Mouse (Mus musculus) 3134 (cell line): ENCODE data around the gene Rpl26.
"Not testable (repeated sequence)": the region's sequence is repeated elsewhere in the genome, so short reads cannot be mapped to it uniquely, and the experiment has no call there.

Experiments used
- DNase-seq: peaks from one replicate; pipeline ENCODE4 v3.0.0-alpha.2; 2011; ENCODE audit warnings: low spot score; ENCODE audit not compliant: insufficient read length; ENCODE audit errors: extremely low read depth

Gene Rpl26

DNA sequence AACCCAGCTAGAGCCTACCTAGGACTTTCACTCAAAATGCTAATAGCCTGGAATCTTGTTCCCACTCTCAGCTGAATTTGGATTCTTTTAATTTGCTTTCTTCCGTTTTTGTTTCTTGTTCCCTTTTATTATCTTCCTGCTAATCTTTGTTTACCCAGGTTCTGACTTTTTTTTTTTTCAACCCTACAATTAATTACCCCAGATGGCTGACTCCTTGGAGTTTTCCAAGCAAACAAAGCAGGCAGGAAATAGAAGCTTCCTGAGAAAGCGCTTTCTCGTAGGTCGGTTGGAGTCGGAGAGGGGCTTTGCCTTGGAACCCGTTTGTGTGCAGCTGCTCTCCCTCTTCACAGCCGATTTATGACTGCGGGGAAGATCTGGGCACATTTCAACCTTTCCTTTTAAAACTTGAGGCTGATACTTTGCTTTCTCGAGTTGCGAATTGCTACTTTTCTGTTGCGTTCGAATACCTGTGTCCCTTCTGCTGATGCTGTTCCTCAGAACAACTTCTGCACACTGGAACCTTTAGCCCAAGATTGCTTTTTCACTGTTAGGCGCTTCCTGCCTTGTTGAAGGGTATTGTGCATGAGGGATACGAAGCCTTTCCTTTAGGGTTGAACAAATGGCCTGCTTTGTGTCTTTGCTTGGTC, 10.3 kb downstream of the Rpl26 start:
- no peak for DNase-seq

DNA sequence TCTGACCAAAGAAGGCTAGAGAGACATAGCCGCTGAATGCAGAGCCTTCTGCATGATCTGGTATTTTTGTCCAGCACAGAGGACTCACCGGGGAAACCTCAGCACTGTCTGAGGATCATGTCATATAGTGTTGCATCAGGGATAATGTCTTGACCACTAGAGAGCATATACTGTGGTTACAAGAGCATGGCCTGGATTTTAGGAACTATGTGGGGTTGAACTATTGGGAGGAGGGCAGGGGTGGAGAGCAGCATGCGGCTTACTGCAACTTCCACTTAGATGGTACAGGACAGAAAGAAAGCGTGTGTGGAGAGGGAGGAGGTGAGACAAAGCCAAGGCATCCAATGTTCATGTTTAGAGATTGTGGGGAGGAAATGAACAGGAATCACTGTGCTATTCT, 13.2 kb downstream of the Rpl26 start:
- DNase-seq, result no peak

DNA sequence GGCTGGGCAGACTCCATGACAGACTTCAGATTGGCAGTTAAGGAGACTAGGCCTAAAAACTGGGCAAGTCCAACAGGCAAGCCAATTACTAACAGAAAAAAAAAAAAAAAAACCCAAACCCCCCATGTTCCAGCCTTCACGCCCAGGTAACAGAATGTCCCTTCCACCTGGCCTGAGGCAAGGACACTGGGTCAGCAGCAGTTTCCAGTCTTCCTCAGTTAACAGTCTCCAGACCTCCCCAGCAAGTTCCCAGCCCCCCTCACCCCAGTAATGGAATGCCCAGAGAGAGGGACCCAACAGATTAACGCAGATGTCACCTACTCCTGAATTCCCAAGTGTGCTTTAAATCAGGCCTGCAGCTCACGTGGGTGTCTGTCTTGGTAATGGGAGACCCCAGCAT, 21.8 kb downstream of the Rpl26 start:
- no peak for DNase-seq

DNA sequence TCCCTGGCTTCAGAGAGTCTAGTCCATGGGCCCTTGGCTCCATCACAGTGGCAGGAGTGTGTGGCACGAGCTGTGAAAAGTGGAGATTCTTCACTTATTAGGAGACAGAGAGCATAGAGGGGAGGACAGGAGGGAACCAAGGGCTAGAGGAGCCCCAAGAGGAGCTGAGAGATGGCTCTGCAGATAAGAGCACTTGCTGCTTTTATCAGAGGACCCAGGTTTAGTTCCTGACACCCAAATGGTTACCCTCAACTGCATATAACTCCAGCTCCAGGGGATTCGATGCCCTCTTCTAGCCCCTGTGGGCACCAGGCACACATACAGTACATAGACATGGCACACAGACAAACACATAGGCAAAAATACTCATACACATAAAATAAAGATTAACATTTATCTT, 23.4 kb downstream of the Rpl26 start:
- DNase-seq, result no peak

DNA sequence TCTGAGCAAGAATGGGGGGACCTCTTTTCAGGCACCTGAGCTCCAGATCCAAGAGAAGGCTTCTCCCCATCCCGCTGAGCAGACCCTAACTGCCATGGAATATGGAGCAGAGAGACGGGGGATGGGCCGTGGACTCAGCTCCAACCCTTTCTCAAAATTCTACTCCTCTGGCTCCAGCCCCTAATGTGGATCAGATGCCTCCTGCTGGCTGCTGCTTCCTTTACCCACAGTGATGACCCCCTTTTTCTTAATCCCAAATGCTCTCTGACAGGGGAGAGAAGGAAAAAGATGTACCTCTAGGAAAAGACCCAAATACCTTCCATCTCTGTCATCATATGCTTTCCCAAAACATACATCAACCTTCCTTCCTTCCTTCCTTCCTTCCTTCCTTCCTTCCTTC, 25.6 kb downstream of the Rpl26 start, which contains the start of gene Odf4:
Gene Odf4, minus strand, starts transcription at position 101 of the 400 bp plus-strand sequence.
- DNase-seq, result no peak

DNA sequence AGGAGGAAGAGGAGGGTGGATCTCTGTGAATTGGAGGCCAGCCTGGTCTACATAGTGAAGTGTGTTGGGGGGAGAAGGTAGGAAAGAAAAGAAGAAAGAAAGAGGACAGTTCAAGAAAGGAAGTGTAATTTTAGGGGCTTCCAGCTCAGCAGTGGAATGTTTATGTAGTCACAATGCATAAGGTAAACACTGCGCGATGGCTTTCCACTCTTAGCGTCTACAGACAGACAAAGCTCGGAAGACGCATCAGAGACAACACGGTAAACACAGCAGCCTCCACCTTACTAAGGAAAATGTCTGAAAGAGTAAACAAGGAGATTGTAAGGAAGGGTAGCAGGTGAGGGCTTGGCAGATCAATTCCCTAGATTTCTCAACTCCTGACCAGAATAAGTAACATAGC, 28.6 kb downstream of the Rpl26 start:
- no peak for DNase-seq

DNA sequence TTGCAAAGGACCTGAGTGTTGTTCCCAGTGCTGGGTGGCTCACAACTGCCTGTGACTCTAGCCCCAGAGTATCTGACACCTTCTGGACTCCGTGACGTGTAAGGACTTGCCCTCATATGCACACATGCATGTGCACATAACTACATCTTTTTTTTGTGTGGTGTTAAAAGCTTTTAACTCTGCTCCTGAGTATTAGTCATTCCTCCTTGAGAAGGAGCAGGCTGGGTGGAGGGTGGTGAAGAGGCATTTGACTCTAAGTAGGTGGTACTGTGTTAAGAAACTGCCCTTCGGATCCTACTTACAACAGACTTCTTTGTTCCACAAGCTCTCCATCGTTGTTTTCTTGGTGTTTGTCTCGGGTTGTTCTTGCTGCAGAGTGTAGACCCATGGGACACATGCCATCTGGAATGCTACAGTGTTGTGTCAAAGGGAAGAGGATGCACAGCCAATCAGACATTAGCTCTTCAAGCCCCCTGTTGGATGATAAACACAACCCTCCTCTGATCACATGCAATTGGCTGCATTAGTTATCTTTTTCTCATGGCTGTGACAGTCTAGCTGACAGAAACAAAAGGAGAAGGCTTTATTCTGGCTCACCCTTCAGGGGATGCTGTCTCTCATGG, 32.6 kb downstream of the Rpl26 start:
- no peak for DNase-seq

DNA sequence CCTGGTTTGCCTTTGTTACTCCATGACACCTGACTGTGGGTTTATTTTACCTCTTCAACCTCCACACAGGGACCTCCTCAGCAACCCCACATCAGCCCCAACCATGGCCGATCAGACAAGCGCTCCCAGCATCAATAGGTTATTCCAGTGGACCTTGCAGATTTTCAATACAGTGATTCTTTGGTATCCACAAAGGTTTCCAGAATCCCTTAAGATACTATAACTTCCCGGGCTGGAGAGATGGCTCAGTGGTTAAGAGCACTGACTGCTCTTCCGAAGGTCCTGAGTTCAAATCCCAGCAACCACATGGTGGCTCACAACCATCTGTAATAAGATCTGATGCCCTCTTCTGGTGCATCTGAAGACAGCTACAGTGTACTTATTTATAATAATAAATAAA, 35.6 kb downstream of the Rpl26 start:
- not testable (repeated sequence) for DNase-seq

DNA sequence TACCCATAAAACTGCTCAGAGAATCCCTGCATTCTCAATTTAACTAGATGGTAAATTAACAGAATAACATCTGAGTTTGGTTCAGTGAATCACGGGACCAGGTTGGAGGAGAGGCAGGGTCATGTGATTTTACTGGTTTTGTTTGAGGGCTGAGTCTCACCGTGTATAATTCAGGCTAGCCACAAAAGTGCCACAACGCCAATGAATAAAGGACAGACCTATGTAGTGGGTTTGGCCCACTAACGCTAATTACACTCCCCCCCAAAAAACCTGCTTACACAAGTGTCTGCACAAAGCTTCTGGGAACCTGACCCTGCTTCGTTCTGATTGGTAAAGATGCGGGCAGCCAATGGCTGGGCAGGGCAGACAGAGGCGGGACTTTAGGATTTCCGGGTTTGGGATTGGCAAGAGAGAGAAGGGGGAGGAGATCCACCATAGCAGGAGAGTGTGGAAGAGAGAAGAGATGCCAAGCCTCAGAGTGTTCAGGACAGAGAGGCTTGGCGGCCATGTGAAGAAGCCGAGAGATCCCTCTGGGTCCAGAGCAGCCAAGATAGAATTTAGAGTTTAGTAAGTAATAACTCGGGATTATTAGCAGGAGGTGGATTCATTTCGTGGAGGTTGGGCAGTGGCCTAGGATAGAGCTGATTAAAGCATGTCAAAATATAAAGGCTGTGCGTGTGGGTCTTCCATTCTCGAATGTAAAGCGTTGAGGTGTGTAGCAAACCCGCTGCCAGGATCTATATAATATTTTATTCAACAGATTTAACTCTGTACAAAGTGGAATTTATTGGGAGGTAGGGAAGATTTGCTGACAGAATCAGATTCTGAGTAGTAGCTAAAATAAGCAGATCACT, 38.3 kb downstream of the Rpl26 start:
- peak; percentile 79 for DNase-seq

DNA sequence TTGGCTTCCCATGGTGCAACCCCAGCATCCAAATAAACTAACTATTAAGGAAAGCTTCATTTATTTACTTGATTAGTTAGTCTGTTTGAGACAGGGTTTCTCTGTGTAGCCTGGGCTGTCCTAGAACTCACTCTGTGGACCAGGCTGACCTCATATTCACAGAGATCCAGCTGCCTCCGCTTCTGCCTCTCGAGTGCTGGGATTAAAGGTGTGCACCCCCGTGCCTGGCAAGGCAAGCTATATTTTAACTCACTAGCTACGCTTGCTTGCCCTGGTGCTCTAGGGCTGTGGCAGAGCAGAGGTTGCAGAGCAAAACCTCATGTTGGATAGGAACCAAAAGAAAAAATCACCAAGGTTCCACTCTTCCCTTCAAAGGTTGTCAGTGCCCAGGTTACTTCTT, 39.1 kb downstream of the Rpl26 start:
- DNase-seq, result no peak

DNA sequence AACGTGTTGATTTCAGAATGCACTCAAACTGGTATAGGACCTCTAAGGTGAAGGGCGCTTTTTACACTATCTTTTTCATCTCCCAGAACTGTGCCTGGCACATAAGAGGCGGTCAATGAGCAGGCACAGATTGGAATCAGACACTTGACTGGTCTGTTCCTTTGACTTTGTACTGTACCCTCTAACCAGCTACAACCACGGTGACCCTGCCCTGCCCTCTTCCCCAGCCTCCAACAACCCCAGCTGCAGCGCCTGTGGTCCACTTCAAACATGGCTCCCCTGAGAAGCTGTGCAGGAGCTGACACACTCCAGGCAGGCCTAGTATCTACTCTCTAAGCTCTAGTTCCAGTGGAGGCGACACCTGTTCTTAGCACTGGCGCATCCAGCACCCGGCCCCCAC, 41.3 kb downstream of the Rpl26 start:
- DNase-seq, result no peak

DNA sequence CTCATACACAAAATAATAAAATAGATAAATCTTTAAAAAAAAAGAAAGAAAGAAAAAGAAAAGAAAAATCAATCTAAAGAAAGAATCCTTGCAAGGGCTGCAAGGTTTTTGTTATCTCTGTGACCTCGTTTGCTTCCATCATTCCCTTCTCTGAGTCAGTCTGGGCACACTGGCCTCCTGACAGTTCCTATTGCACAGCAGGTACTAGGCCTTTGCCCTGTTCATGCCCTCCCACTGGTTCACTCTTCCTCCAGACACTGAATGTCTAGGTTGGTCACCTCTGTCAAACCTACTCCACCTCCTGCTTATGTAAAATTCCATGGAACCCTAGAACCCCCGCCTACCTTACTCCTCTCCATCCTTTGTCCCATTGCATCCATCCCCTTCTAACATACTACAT, 43.9 kb downstream of the Rpl26 start:
- DNase-seq, result no peak

DNA sequence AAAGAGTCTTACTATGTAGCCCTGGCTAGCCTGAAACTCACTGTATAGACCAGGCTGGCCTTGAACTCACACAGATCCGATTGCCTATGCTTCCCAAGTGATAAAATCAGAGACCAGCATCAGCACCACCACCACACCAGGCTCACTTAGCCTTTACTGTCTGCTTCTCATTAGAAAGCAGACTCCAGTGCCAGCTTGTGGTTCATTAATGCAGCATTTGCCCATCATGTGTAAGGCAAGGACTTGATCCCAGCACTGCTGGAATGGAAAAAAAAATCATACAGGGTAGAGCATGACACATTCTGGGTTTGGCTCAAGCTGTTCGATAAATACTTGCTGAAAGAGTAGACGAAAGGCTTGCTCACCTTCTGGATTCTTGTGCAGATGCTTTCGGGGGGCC, 44.6 kb downstream of the Rpl26 start:
- peak; percentile 17 for DNase-seq

DNA sequence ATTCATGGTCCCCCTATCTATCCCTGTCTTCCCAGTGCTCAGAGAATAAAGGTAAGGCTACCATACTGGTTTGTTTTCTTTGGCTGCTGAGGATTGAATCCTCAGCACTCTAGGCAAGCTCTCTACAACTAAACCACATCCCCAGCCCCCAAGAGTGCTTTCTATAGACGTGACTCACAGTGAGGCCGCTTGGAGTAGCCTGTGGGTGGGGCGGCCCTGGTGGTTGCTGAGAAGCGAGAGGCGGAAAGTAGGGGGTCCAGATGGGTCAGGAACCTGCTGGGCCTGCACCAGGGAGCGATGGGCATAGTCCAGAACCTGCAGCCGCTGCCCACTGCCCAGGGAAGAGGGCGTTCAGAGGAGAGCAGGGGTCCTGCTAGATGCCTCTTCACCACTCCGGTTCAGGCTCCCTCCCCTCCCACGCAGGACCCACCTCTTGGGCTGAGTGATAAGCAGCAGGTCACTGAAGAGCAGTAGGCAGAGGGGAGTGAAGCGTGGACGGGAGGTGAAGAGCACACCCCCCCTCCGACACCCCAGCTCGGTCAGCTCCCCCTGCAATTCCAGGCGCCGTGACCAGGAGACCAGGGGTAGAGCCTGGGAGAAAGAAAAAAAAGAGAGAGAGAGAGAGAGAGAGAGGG, 45.5 kb downstream of the Rpl26 start:
- peak; percentile 60 for DNase-seq

DNA sequence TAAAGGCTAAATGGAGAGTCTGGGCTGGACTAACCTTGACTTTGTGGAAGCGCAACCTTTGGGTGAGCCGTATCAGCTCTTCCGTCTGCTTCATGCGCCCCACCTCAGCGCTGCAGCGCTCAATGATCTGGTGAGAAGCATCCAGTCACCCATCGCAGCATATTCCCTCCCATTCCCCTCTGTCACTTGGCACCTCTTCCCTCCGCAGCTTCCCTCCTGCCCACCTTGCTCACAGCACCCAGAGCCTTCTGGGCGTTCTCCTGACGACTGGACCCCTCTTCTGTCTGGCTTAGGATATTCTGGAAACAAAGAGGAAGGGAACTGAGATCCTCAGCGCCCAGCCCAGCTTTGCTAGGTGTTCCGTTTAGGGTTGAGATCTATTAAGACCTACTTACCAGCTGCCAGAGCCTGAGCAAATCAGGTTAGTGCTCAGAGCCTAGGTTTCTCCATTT, 46.2 kb downstream of the Rpl26 start:
- DNase-seq, result no peak

DNA sequence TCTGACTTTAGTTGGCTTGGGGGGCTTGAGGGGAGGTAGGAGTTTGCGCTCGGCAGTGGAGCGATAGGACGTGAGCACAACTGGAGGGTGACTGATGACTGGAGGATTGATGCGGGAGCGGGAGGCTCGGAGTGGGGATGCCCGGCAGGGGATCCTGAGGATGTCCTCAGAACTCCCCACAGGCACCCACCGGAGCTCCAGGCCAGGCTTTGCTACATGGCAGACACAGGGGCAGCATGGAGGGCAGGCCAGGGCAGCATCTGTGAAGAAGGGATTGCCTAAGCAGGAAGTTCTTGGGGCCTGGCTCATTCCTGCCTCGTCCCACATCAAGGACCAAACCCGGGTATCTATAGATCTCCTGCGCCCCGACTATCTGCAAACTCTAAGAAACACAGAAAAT, 52.5 kb downstream of the Rpl26 start:
- no peak for DNase-seq

DNA sequence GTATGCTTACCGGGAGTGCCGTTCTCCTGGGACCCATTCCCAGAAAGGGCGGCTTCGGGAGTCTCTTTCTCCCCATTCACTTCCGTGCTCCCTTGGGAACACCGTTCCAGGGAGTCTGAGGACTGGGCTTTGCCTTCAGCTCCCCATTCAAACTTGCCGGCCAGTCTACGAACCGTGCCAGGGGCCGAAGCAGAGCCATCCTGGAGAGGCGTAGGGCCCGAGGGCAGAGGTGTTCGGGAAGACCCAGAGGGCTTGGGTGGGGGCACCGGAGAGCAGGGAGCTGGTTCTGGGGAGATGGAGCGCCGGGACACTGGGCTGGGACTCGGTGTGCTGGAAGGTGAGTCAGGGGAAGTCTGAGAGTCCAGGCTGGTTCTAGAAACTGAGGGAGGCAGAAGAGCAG, 53.0 kb downstream of the Rpl26 start:
- peak; percentile 39 for DNase-seq

DNA sequence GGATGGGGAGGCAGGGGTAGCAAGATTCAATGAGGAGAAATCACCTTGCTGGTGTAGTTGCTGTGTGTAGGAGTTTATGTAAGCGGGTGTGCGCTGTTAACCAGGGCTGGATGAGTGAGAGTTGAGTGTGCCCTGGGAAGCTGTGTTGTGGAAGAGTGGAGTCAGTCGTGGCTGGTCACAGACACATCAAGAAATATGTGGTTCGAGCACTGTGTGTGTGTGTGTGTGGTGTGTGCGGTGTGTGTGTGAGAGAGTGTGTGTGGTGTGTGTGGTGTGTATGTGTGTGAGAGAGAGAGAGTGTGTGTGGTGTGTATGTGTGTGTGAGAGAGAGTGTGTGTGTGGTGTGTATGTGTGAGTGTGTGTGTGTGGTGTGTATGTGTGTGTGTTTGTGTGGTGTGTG, 54.1 kb downstream of the Rpl26 start:
- DNase-seq, result no peak

DNA sequence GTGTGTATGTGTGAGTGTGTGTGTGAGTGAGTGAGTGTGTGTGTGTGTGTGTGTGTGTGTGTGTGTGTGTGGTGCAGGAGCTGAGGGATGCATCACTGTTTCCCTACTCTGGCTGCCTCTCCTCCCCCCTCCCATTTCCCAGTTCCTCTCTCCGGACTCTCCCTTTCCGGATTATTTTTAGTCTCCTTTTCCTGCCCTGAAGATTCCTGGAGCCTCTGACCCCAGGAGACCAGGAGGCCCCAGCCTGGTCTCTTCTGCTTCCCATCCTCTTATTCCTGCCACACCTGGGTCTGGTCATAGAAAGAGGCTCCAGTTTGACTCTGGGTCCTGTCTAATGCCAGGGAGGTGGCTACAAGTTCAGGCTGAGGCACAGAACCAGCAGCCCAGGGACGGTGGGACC, 54.7 kb downstream of the Rpl26 start:
- no peak for DNase-seq
